Mouse (Mus musculus) spleen, adult 2 months (tissue): ENCODE measurements at regions not wholly inside any gene's neighbourhood (a gene's known extent, or its start where the extent isn't known, plus 50 kb on each side); places are given as distances from the start of the nearest gene placed in this dataset.
"Not testable (repeated sequence)": the region's sequence is repeated elsewhere in the genome, so short reads cannot be mapped to it uniquely, and the experiment has no call there.

Source experiments
- DNase-seq, 2 experiments: peaks; one replicate each; pipeline versions ENCODE4 v3.0.0 to v3.0.0-alpha.2; 2012 to 2021; ENCODE audit warnings: low spot score in 2 of 2, low read depth in 1 of 2
- H3K27ac ChIP-seq: fragments of 200-500 bp; 2 replicates; pipeline ENCODE4 v1.5.1; 2012; ENCODE audit warnings: low read length, inconsistent platforms; ENCODE audit not compliant: insufficient read depth
- H3K27me3 ChIP-seq: fragments of 200-500 bp; 2 replicates; pipeline ENCODE4 v1.6.1; 2012; ENCODE audit warnings: mild to moderate bottlenecking, moderate library complexity, low read length, inconsistent platforms; ENCODE audit not compliant: control insufficient read depth, insufficient read depth
- H3K36me3 ChIP-seq: fragments of 200-500 bp; 2 replicates; pipeline ENCODE4 v1.6.1; 2012; ENCODE audit warnings: mild to moderate bottlenecking, low read length, inconsistent platforms; ENCODE audit not compliant: control insufficient read depth, insufficient read depth
- H3K4me1 ChIP-seq: fragments of 200-500 bp; 2 replicates; pipeline ENCODE4 v1.6.1; 2011; ENCODE audit warnings: inconsistent platforms; ENCODE audit not compliant: control insufficient read depth, insufficient read depth, insufficient read length
- H3K4me3 ChIP-seq: fragments of 200-500 bp; 2 replicates; pipeline ENCODE4 v1.5.1; 2011; ENCODE audit warnings: mild to moderate bottlenecking, inconsistent platforms; ENCODE audit not compliant: insufficient read depth, insufficient read length; ENCODE audit errors: extremely low read depth
- CTCF ChIP-seq: fragments of 200-500 bp; IDR thresholded peaks from 2 replicates; pipeline ENCODE4 v1.5.1; 2011; ENCODE audit warnings: mild to moderate bottlenecking, inconsistent platforms; ENCODE audit not compliant: insufficient read depth, insufficient read length, insufficient replicate concordance; ENCODE audit errors: extremely low read depth
- POLR2A ChIP-seq: fragments of 200-500 bp; IDR thresholded peaks from 2 replicates; pipeline ENCODE4 v1.6.1; 2011; ENCODE audit warnings: low read depth, low read length, inconsistent platforms
- WGBS: fragments of 180-500 bp; shearing (Covaris S2); methylation state at CpG from one replicate; pipeline ENCODE4 v1.1.7; 2018; 5-methylcytosine and 5-hydroxymethylcytosine counted together

DNA sequence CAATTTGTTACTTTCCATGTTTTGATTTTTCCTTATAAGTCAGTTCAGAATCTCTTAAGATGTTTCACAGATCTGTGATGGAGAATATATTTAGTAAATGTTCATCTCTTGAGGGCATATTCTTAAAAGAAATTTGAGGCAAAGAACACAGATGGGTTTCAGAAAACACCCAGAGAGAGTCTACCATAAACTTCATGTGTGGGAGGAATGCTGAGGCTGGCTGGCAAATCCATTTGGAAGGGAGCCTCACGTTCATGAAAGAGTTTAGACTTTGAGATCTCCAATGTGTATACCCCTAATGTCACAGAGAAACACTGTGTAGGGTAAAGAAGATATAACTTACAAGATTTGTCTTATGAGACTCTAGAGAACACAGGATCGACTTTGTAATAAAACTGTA lies 333.6 kb upstream of the Ghitm start:
- Histone ChIP-seq H3K27ac (no peak overlapping the region), H3K27me3 (no peaks in the 10 kb centered on the region), H3K36me3 (no peaks in the 10 kb centered on the region), H3K4me1 (no peaks in the 10 kb centered on the region), H3K4me3 (no peak overlapping the region)
- no peak for TF ChIP-seq POLR2A
- TF ChIP-seq CTCF: no peak
- 71% methylated on average over 2 of the region's 2 CpGs for WGBS
- no peak for DNase-seq

DNA sequence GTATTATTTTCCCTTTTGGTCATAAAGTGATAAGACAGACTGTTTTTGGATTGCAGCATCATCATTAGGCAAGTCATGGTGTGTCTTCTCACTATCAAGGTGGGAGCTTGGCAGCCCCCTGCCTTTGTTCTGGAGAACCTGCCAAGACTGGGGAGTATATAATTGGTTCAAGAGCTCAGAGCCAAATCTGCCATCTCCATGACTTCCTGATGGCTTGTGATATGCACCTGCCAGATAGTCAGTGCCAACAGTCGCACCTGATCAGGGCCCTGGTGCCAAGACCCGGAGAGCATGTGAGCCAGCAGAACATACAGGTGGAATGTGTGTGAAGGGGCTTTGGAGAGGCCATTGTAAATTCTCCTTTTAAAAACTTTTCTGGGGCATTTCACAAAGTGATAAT lies 305.8 kb upstream of the Ghitm start:
- Histone ChIP-seq H3K4me3 (no peak overlapping the region), H3K27ac (no peak overlapping the region), H3K4me1 (no peaks in the 10 kb centered on the region), H3K36me3 (no peaks in the 10 kb centered on the region), H3K27me3 (no peaks in the 10 kb centered on the region)
- no peak for DNase-seq
- TF ChIP-seq POLR2A: no peak
- TF ChIP-seq CTCF: no peak
- WGBS: 70% methylated on average over 2 of the region's 2 CpGs

DNA sequence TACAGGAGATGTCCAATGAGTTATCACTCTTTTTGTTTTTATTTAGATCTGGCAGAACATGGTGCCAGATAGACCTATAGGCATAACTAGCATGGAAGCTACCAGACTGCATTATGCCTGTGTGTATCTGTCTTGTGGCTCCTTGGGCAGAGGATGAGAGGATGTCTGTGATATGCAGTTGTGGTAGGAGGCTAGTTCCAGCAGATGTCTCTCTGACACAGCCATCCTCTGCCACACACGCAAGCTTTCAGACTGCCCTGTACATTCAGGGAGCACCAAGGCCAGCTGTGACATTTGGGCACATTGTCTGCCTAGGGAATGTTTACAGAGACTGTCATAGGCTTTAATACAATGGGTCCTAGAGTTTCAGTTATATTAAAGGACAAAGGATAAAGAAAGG lies 295.6 kb upstream of the Ghitm start:
- no peak overlapping the region for H3K4me3 ChIP-seq
- 85% methylated on average over 1 of the region's 1 CpGs for WGBS
- H3K27ac ChIP-seq: no peak overlapping the region
- no peaks in the 10 kb centered on the region for H3K27me3 ChIP-seq
- H3K4me1 ChIP-seq: no peaks in the 10 kb centered on the region
- no peak for TF ChIP-seq POLR2A
- TF ChIP-seq CTCF: no peak
- DNase-seq: no peak
- H3K36me3 ChIP-seq: no peaks in the 10 kb centered on the region

DNA sequence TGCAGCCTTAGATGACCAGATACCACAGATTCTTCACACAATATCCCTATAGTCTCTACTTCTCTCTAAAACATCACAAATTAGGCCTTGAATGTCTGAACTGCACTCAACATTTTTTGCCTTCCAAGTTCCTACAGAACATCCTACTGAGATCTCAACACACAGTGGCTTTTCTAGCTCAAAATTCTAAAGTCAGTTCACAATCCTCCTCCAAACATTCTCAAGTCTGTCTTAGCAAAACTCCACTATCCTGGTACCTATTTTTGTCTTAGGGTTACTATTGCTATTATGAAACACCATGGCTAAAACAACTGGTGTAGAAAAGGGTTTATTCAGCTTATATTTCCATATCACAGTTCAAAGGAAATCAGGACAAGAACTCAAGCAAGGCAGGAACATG lies 290.4 kb upstream of the Ghitm start:
- TF ChIP-seq POLR2A: no peak
- no peak for TF ChIP-seq CTCF
- Histone ChIP-seq H3K4me3 (no peak overlapping the region), H3K27me3 (no peaks in the 10 kb centered on the region), H3K4me1 (no peaks in the 10 kb centered on the region), H3K36me3 (no peaks in the 10 kb centered on the region), H3K27ac (no peak overlapping the region)
- no peak for DNase-seq

DNA sequence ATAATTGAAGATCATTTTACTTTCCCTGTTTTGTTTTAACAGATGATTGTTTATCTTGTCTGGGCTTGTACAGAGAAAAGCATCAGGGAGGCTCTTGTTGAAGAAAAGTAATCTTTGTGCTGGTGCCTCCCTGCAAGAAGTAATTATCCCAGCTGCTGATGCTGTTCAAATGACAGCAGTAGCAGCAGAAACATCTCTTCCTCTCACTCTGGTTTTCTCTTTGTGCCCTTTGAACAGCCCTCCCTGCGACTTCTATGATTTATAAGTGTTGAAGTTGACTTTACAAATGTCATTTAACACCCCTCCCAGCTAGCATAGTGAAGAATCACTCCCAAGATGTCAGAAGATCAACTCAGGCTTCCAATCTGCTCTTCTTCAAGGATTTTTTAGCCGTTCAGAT lies 286.5 kb upstream of the Ghitm start:
- 62% methylated on average over 2 of the region's 2 CpGs for WGBS
- Histone ChIP-seq H3K27ac (no peak overlapping the region), H3K4me3 (no peak overlapping the region), H3K27me3 (no peaks in the 10 kb centered on the region), H3K4me1 (no peaks in the 10 kb centered on the region), H3K36me3 (no peaks in the 10 kb centered on the region)
- DNase-seq: no peak
- TF ChIP-seq POLR2A (no peak), CTCF (no peak)

DNA sequence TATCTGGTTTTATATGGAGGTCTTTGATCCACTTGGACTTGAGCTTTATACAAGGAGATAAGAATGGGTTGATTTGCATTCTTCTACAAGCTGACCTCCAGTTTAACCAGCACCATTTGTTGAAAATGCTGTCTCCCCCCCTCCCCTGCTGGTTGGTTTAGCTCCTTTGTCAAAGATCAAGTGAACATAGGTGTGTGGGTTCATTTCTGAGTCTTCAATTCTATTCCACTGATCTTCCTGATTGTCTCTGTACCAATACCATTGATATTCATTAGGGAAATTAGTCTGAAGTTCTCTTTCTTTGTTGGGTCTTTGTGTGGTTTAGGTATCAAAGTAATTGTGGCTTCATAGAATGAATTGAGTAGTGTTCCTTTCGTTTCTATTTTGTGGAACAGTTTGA lies 277.5 kb upstream of the Ghitm start:
- H3K27me3 ChIP-seq, DNase-seq: not testable (repeated sequence)
- 30% methylated on average over 1 of the region's 1 CpGs for WGBS

DNA sequence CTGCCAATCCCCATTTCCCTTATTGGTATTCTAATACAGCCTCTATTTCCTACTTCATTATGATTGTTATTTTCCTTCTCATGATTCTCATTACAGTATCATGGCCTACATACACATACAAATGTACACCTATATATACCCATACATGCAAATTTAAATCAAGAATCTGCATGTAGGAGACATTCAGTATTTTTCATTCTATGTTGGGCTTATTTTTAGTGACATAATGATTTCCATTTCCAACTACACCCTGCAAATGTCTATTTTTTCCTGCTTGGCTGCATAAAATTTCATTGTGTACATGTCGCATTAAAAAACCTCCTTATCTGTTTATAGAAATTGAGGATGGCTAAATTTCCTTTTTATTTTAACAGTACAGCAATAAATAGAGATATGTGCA lies 236.9 kb upstream of the Ghitm start:
- no peak overlapping the region for H3K27ac ChIP-seq
- no peaks in the 10 kb centered on the region for H3K36me3 ChIP-seq
- 91% methylated on average over 1 of the region's 1 CpGs for WGBS
- H3K4me1 ChIP-seq: no peaks in the 10 kb centered on the region
- DNase-seq: no peak
- no peak overlapping the region for H3K4me3 ChIP-seq
- no peaks in the 10 kb centered on the region for H3K27me3 ChIP-seq
- TF ChIP-seq POLR2A (no peak), CTCF (no peak)

More for the DNA sequence above, 277.5 kb upstream of the Ghitm start:
- not testable (repeated sequence) for H3K27ac ChIP-seq, H3K4me1 ChIP-seq, H3K36me3 ChIP-seq, H3K4me3 ChIP-seq
